Mouse (Mus musculus) ES-Bruce4 (cell line): Measurements from ENCODE around the gene Ccdc28b.

ENCODE experiments used
- CTCF ChIP-seq: IDR thresholded peaks from one replicate; pipeline ENCODE4 v1.8.1; 2011; ENCODE audit warnings: low read depth, low read length
- EP300 ChIP-seq: IDR thresholded peaks from 2 replicates; pipeline ENCODE4 v1.6.1; 2011; ENCODE audit warnings: low read depth, low read length; ENCODE audit not compliant: insufficient read depth
- POLR2A ChIP-seq: IDR thresholded peaks from one replicate; pipeline ENCODE4 v1.8.1; 2011; ENCODE audit warnings: low read length; ENCODE audit not compliant: insufficient read depth

DNA sequence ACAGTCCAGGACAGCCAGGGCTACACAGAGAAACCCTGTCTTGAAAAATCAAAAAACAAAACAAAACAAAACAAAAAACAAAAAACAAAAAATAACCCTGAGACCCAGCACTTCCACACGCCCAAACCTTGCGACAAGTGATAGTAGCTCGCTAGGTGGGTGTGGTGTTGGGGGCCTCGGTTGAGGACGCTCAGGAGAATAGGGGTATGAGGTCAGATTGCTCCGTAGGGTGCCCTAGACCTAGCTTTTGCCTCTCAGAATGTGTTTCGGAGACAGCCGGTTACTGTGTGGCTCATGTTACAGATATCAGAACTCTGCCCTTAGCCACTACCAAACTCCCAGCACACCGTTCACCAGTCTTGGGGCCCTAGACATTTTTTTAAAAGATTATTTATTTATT lies 38.0 kb downstream of the Ccdc28b start:
- TF ChIP-seq CTCF (no peak), POLR2A (no peak), EP300 (no peak)
